Mouse (Mus musculus): ENCODE measurements around the gene 4930438A08Rik. TPM values are rescaled to one million over a fixed set of nuclear protein-coding genes. Genes with fewer than 3 reads are reported as not detected.
A peak's percentile ranks its signal among the peaks of the same experiment; 100 is the strongest.
"Not testable (repeated sequence)": the region's sequence is repeated elsewhere in the genome, so short reads cannot be mapped to it uniquely, and the experiment has no call there.

Gene 4930438A08Rik
- total RNA-seq (2014; rRNA removed) = 0.07 TPM in 1 of 2 replicates, not detected in the other
- not detected in 2 replicates for polyA plus RNA-seq (2012; rRNA removed)

DNA sequence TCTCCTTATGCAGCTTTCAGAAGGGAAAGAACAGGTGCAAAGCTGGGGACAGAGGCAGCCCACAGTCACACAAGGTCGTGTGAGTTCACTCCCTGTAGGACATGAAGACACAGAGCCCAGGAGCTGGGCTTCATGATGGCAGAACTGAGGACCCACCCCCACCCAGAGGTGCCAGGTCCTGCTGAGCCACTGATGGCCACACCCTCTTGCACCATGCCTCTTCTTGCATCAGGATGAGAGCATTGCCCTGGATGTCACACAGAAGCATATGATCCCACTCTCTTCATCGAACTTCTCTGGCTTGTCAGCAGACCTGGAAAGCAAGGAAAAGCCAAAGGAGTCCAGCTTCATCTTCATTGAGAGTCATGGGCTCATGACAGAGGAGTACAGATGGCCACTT, at the start of gene 4930438A08Rik:
4930438A08Rik (plus strand) TSS at position 228 of the 400 bp plus-strand sequence.
- H3K27ac ChIP-seq (replicated peaks; ENCODE audit: insufficient read depth, low read depth, low read length) = no peak within 1 kb of the TSS
- H3K4me3 ChIP-seq (ENCODE audit: insufficient read depth, low read depth, low read length) = no peak within 1 kb of the TSS
- WGBS = 25% methylated on average over 2 of the region's 2 CpGs
- H3K9ac ChIP-seq (ENCODE audit: low read depth, low read length) = no peak within 1 kb of the TSS
- DNase-seq (ENCODE audit: extremely low read depth, low read depth, low spot score) = peak; percentile 13
- H3K4me1 ChIP-seq (ENCODE audit: control insufficient read depth, insufficient read depth, low read length) = no peaks in the 10 kb centered on the region; the same call in 1 of the 2 replicates
- no peak for TF ChIP-seq CTCF (IDR thresholded peaks at IDR 0.05; ENCODE audit: low read depth, low read length)
- no peak for TF ChIP-seq POLR2A (IDR thresholded peaks at IDR 0.05; ENCODE audit: extremely low read depth, insufficient read depth, low read length)
- no peaks in the 10 kb centered on the region for H3K79me2 ChIP-seq (ENCODE audit: control insufficient read depth, insufficient read depth, low read length)
- H3K36me3 ChIP-seq (ENCODE audit: control insufficient read depth, insufficient read depth, low read length) = no peaks in the 10 kb centered on the region
- 0 out of 2 replicates have a peak, but pooled peaks cover 2% of the 10 kb centered on the region for H3K27me3 ChIP-seq (ENCODE audit: control insufficient read depth, insufficient read depth, low read length)

DNA sequence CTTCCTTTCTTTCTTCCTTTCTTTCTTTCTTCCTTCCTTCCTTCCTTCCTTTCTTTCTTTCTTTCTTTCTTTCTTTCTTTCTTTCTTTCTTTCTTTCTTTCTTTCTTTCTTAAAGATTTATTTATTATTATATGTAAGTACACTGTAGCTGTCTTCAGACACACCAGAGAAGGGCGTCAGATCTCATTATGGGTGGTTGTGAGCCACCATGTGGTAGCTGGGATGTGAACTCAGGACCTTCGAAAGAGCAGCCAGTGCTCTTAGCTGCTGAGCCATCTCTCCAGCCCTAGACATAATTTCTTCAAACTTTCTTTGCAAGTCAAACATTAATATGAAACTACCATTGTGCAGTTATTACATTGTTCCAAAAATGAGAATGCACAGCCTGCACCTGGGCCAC, 49.7 kb upstream of the 4930438A08Rik start:
- H3K4me1 ChIP-seq (ENCODE audit: control insufficient read depth, insufficient read depth, low read length) = peaks cover 11% of the 10 kb centered on the region
- not testable (repeated sequence) for DNase-seq (ENCODE audit: extremely low read depth, low read depth, low spot score); H3K27me3 ChIP-seq (ENCODE audit: control insufficient read depth, insufficient read depth, low read length); H3K9ac ChIP-seq (ENCODE audit: low read depth, low read length); H3K27ac ChIP-seq (replicated peaks; ENCODE audit: insufficient read depth, low read depth, low read length); H3K4me3 ChIP-seq (ENCODE audit: insufficient read depth, low read depth, low read length); H3K36me3 ChIP-seq (ENCODE audit: control insufficient read depth, insufficient read depth, low read length); H3K79me2 ChIP-seq (ENCODE audit: control insufficient read depth, insufficient read depth, low read length)
- WGBS = 63% methylated on average over 2 of the region's 2 CpGs

DNA sequence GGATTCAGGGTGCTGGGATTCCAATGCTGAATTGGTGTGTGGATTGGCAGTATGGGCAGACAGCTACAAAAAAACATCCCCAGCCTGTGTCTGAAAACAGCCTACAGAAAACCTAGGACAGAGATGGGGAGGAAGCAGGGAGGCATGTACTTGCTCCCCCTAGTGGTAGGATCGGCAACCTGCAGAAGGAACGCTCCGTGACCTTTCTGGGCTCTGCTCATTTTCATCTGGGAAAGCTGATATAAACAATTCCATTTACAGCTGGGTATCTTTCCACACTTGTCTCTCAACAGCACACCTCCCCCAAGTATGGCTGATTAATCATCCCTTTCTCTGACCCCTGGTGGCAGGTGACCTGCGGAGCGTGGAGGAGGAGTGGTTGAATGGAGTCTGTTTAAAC, 48.9 kb upstream of the 4930438A08Rik start:
- peak; percentile 71 for DNase-seq (ENCODE audit: extremely low read depth, low read depth, low spot score)
- Histone ChIP-seq H3K79me2 (ENCODE audit: control insufficient read depth, insufficient read depth, low read length) (no peaks in the 10 kb centered on the region), H3K9ac (ENCODE audit: low read depth, low read length) (no peak overlapping the region), H3K4me3 (ENCODE audit: insufficient read depth, low read depth, low read length) (no peak overlapping the region), H3K4me1 (ENCODE audit: control insufficient read depth, insufficient read depth, low read length) (peaks cover 11% of the 10 kb centered on the region), H3K27ac (replicated peaks; ENCODE audit: insufficient read depth, low read depth, low read length) (peak overlapping the region; percentile 66), H3K27me3 (ENCODE audit: control insufficient read depth, insufficient read depth, low read length) (no peaks in the 10 kb centered on the region), H3K36me3 (ENCODE audit: control insufficient read depth, insufficient read depth, low read length) (peaks cover under 1% of the 10 kb centered on the region; the same call in 1 of the 2 replicates)
- TF ChIP-seq POLR2A (IDR thresholded peaks at IDR 0.05; ENCODE audit: extremely low read depth, insufficient read depth, low read length) (no peak), CTCF (IDR thresholded peaks at IDR 0.05; ENCODE audit: low read depth, low read length) (peak; percentile 93)
- 3% methylated on average over 5 of the region's 5 CpGs for WGBS

DNA sequence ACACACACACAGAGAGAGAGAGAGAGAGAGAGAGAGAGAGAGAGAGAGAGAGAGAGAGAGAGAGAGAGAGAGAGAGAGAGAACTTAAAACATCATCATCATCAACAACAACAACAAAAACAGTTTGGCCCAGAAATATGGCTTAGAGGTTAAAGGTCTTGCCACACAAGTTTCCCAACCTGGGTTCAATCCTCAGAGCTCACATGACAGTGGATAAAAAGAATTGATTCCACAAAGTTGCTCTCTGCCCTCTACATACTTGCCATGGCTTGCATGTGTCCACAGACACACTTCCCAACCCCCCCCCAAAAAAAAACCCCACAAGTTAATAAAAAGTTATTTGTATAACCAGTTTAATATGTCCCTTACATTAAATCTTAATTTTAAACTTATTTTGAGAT, 48.2 kb upstream of the 4930438A08Rik start:
- peak; percentile 89 for DNase-seq (ENCODE audit: extremely low read depth, low read depth, low spot score)
- peaks cover 11% of the 10 kb centered on the region for H3K4me1 ChIP-seq (ENCODE audit: control insufficient read depth, insufficient read depth, low read length)
- peak overlapping the region; percentile 60 for H3K27ac ChIP-seq (replicated peaks; ENCODE audit: insufficient read depth, low read depth, low read length)
- no peak overlapping the region for H3K4me3 ChIP-seq (ENCODE audit: insufficient read depth, low read depth, low read length)
- no peaks in the 10 kb centered on the region for H3K27me3 ChIP-seq (ENCODE audit: control insufficient read depth, insufficient read depth, low read length)
- H3K36me3 ChIP-seq (ENCODE audit: control insufficient read depth, insufficient read depth, low read length) = no peaks in the 10 kb centered on the region
- H3K9ac ChIP-seq (ENCODE audit: low read depth, low read length) = no peak overlapping the region
- H3K79me2 ChIP-seq (ENCODE audit: control insufficient read depth, insufficient read depth, low read length) = no peaks in the 10 kb centered on the region
- TF ChIP-seq POLR2A (IDR thresholded peaks at IDR 0.05; ENCODE audit: extremely low read depth, insufficient read depth, low read length) = no peak
- no peak for TF ChIP-seq CTCF (IDR thresholded peaks at IDR 0.05; ENCODE audit: low read depth, low read length)

DNA sequence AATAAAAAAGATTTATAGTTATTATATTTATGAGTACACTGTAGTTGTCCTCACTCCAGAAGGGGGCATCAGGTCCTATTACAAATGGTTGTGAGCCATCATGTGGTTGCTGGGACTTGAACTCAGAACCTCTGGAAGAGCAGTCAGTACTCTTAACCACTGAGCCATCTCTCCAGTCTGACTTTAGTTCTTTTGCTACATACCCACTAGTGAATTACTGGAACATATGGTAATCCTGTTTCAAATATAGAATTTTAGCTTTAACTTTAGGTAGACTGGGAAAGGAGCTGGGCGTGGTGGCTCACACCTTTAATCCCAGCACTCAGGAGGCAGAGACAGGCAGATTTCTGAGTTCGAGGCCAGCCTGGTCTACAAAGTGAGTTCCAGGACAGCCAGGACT, 46.6 kb upstream of the 4930438A08Rik start:
- H3K4me3 ChIP-seq (ENCODE audit: insufficient read depth, low read depth, low read length); H3K36me3 ChIP-seq (ENCODE audit: control insufficient read depth, insufficient read depth, low read length); H3K9ac ChIP-seq (ENCODE audit: low read depth, low read length); H3K79me2 ChIP-seq (ENCODE audit: control insufficient read depth, insufficient read depth, low read length); DNase-seq (ENCODE audit: extremely low read depth, low read depth, low spot score); H3K27ac ChIP-seq (replicated peaks; ENCODE audit: insufficient read depth, low read depth, low read length); H3K27me3 ChIP-seq (ENCODE audit: control insufficient read depth, insufficient read depth, low read length): not testable (repeated sequence)
- H3K4me1 ChIP-seq (ENCODE audit: control insufficient read depth, insufficient read depth, low read length) = peaks cover 11% of the 10 kb centered on the region
- 91% methylated on average over 2 of the region's 2 CpGs for WGBS

DNA sequence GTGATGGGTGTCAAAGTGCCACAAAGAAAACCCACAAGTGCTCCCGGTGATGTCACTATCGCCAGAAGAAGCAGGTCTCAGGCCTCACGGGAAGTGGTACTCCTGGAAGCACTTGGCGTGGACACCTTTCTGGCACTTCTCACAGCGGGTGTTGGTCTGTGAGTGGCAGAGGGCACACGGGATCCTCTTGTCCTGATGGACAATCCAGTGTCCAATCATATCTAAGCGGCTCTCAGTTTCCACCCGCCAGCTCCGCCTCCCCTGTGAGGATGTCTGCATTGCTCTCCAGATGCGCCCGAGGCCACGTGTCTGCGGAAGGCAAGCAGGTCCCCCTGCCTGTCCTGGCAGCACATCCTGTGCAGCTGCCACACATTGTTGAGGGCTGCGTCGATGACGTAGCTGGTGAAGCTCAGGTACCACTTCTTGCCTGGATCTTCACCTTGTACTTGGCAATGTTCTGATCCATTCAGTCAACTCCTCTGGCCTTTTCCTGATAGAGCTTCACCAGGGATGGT, 44.1 kb upstream of the 4930438A08Rik start:
- H3K27ac ChIP-seq (replicated peaks; ENCODE audit: insufficient read depth, low read depth, low read length) = no peak overlapping the region
- no peaks in the 10 kb centered on the region for H3K79me2 ChIP-seq (ENCODE audit: control insufficient read depth, insufficient read depth, low read length)
- H3K4me3 ChIP-seq (ENCODE audit: insufficient read depth, low read depth, low read length) = no peak overlapping the region
- H3K4me1 ChIP-seq (ENCODE audit: control insufficient read depth, insufficient read depth, low read length) = peaks cover 4% of the 10 kb centered on the region
- TF ChIP-seq CTCF (IDR thresholded peaks at IDR 0.05; ENCODE audit: low read depth, low read length) (no peak), POLR2A (IDR thresholded peaks at IDR 0.05; ENCODE audit: extremely low read depth, insufficient read depth, low read length) (no peak)
- no peaks in the 10 kb centered on the region for H3K36me3 ChIP-seq (ENCODE audit: control insufficient read depth, insufficient read depth, low read length)
- 67% methylated on average over 16 of the region's 16 CpGs for WGBS
- DNase-seq (ENCODE audit: extremely low read depth, low read depth, low spot score) = no peak
- H3K9ac ChIP-seq (ENCODE audit: low read depth, low read length) = no peak overlapping the region
- no peaks in the 10 kb centered on the region for H3K27me3 ChIP-seq (ENCODE audit: control insufficient read depth, insufficient read depth, low read length)
